Mouse (Mus musculus): ENCODE results near the gene Lmf2.

GRCm38 (mm10) chr15:89334271-89334670 lies 21.2 kb downstream of the Lmf2 start, which contains the start of gene Miox:
- TF ChIP-seq CTCF (IDR thresholded peaks at IDR 0.05; ENCODE audit: low read depth) (no peak), EP300 (IDR thresholded peaks at IDR 0.05; ENCODE audit: low read depth) (no peak)

Measured in liver, postnatal 0 days (tissue).